Mouse (Mus musculus): ENCODE results near the gene Fgf18. TPM values are rescaled to one million over a fixed set of nuclear protein-coding genes. Genes with fewer than 3 reads are reported as not detected.
A peak's percentile ranks its signal among the peaks of the same experiment; 100 is the strongest.

Gene Fgf18
- 6.6 and 7.1 TPM in 2 replicates for polyA plus RNA-seq (2012; rRNA removed)

DNA sequence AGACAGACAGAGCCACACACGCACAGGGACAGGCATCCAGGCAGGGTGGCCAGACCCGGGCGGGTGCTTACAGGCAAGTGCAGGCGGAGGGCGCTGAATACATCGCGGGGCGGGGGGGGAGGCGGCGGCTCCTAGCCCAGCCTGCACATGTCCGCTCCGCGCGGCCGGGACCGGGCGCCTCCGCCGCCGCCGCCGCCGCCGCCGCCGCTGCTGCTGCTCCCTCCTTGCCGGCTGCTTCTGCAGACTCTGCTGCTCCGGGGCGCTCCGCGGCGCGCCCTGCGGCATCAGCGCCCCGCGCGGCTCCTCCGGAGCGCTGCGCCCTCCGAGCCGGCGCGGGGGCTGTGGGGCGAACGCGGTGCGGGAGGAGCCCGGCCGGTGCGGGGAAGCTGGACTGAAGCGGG, at the start of gene Fgf18:
Gene Fgf18 (minus strand): TSS at position 230 of the 401 bp plus-strand sequence.
- DNase-seq: no peak
- peak within 1 kb of the TSS; percentile 52 for H3K4me3 ChIP-seq (replicated peaks; ENCODE audit: extremely low read depth, low read depth, low read length)
- WGBS: 1% methylated on average over 52 of the region's 53 CpGs
- H3K4me1 ChIP-seq (ENCODE audit: control insufficient read depth, insufficient read depth, low read length): peaks cover 4% of the 10 kb centered on the region
- TF ChIP-seq CTCF (IDR thresholded peaks at IDR 0.05; ENCODE audit: insufficient read depth, low read length) (no peak), POLR2A (IDR thresholded peaks at IDR 0.05; ENCODE audit: borderline replicate concordance, extremely low read depth, low read depth, low read length) (no peak)

DNA sequence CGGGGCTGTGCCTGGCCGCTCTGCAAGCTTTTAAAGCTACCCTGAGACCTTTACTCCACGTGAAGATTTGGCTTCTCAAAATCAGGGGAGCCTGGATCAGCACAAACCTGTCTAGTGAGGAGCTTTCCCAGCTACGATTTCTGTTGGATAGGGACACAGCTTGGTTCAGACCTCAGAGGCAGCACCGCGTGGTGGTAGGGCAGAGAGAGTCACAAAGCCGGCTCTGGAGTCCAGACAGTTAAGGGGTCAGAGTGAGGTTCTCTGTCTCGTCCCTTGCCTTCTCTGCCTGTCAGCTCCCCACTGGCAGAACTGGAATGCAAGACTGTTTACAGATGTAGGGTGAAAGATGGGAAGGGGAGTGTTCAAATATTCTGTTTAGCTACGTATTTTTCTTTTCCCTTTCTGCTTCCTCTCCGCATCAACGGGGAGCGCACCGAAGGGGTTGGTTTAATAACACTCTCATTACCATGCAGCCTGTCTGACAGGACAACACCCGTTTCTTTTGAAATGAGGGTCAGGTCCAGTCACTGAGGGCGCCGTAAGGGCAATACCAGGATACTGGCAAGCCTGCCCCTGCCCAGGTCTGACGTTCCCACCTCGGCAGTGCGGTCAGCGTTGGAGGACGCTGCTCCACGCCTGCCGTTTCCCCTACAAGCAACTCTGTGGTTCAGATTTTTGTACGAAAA, 49.4 kb upstream of the Fgf18 start:
- no peak overlapping the region for H3K4me3 ChIP-seq (replicated peaks; ENCODE audit: extremely low read depth, low read depth, low read length)
- H3K4me1 ChIP-seq (ENCODE audit: control insufficient read depth, insufficient read depth, low read length): no peaks in the 10 kb centered on the region
- no peak for TF ChIP-seq POLR2A (IDR thresholded peaks at IDR 0.05; ENCODE audit: borderline replicate concordance, extremely low read depth, low read depth, low read length)
- no peak for TF ChIP-seq CTCF (IDR thresholded peaks at IDR 0.05; ENCODE audit: insufficient read depth, low read length)
- 19% methylated on average over 24 of the region's 24 CpGs for WGBS
- DNase-seq: no peak

DNA sequence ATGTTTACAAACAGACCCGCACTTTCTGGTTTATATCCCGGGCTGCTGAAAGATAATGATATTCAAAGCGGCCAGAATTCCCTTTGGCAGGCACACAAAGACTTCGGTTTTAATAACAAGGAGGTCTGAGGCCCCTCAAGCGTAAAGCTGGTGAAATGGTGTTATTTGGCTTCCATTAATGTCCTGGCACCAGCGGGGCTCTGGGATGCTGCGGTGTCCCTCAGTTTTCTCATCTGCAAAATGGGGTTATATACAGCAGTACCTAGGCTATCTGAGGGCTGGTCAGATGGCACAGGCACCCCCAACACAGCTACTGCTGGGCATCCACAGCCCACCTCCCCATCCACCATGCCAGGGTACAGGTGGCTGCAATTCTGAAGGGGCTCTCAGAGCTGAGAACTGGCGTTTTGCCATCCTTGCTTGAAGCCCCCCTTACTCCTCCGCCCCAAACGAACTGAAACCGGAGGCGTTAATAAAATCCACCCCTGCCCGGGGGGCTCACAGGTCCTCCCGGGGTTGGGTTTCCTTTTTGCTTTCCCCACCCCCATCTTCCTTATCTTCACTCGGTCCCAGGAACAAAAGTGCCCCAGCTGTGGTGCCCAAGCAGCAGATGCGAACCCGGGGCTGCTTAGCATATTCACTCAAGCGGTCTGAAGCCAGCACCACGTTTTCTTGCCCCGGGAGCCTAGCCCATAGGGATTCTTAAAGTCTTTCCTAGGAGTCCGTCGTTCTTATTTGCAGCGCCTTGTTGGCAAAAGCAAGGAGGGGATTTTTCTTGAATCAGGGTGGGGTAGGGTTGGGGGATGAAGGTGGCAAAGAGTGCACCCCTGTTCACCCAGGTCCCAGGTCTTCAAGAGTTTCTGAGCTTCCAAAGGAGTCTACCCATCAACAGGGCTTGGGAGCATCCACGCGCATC, 48.6 kb upstream of the Fgf18 start:
- no peak for DNase-seq
- no peaks in the 10 kb centered on the region for H3K4me1 ChIP-seq (ENCODE audit: control insufficient read depth, insufficient read depth, low read length)
- WGBS: 13% methylated on average over 25 of the region's 25 CpGs
- H3K4me3 ChIP-seq (replicated peaks; ENCODE audit: extremely low read depth, low read depth, low read length): no peak overlapping the region
- no peak for TF ChIP-seq POLR2A (IDR thresholded peaks at IDR 0.05; ENCODE audit: borderline replicate concordance, extremely low read depth, low read depth, low read length)
- TF ChIP-seq CTCF (IDR thresholded peaks at IDR 0.05; ENCODE audit: insufficient read depth, low read length): no peak

DNA sequence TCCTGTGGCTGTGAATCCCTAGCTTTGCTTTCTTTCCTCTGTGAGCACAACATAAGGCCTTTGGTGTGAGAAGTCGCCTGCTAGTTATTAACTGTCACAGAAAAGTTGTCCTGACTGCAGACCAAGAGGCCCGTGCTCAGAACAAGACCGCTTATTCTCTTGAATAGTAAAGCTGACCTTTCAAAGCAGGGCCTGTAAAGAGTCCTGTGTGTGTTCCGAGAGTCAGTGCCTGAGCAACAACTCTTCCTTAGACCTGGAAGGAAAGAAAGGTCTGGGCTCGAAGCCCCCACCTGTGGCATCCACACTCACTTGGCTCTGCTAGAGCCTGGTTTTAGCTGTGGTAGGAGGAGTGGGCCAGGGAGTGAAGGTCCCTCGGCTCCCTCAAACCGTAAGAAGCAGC, 47.9 kb upstream of the Fgf18 start:
- TF ChIP-seq POLR2A (IDR thresholded peaks at IDR 0.05; ENCODE audit: borderline replicate concordance, extremely low read depth, low read depth, low read length): no peak
- TF ChIP-seq CTCF (IDR thresholded peaks at IDR 0.05; ENCODE audit: insufficient read depth, low read length): no peak
- Histone ChIP-seq H3K4me1 (ENCODE audit: control insufficient read depth, insufficient read depth, low read length) (no peaks in the 10 kb centered on the region), H3K4me3 (replicated peaks; ENCODE audit: extremely low read depth, low read depth, low read length) (no peak overlapping the region)
- no peak for DNase-seq
- 53% methylated on average over 7 of the region's 7 CpGs for WGBS

DNA sequence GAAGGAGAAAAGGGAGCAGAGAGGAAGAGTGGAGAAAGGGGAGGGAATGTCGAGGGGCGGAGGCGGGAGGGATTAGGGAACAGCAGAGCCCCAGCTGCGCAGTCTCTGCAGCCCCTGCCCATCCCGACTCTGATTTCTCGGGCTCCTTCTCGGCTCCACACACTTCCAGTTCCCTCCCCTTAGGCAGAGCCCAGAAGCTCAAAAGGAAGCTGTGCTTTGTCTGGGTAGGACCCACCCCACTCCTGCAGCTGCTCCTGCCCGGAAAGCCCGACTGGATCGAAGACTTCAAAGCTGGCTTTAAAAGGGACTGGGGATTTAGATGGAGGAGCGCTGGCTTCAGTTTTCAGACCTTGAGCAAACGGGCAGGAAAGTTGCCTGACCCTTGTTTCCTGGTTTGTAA, 46.5 kb upstream of the Fgf18 start:
- DNase-seq: no peak
- Histone ChIP-seq H3K4me3 (replicated peaks; ENCODE audit: extremely low read depth, low read depth, low read length) (no peak overlapping the region), H3K4me1 (ENCODE audit: control insufficient read depth, insufficient read depth, low read length) (no peaks in the 10 kb centered on the region)
- 12% methylated on average over 12 of the region's 12 CpGs for WGBS
- no peak for TF ChIP-seq POLR2A (IDR thresholded peaks at IDR 0.05; ENCODE audit: borderline replicate concordance, extremely low read depth, low read depth, low read length)
- TF ChIP-seq CTCF (IDR thresholded peaks at IDR 0.05; ENCODE audit: insufficient read depth, low read length): no peak

DNA sequence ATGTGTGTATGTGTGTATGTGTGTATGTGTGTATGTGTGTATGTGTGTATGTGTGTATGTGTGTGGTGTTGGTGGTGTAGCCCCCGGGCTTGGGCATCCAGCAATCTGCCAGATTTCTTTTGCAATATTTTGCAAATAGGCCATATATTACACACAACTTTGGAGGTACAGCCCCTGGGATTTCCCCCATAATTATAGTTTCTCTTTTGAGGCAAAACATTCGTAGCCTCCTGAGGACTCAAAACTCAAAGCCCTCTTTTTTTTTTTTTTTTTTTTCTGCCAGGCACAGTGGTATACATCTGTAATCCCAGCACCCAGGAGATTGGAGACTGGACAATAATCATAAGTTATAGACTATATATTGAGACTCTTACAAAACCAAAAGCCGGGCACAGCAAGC, 34.6 kb upstream of the Fgf18 start:
- no peak for DNase-seq
- WGBS: 89% methylated on average over 3 of the region's 3 CpGs
- H3K4me1 ChIP-seq (ENCODE audit: control insufficient read depth, insufficient read depth, low read length): no peaks in the 10 kb centered on the region
- TF ChIP-seq POLR2A (IDR thresholded peaks at IDR 0.05; ENCODE audit: borderline replicate concordance, extremely low read depth, low read depth, low read length) (no peak), CTCF (IDR thresholded peaks at IDR 0.05; ENCODE audit: insufficient read depth, low read length) (no peak)
- H3K4me3 ChIP-seq (replicated peaks; ENCODE audit: extremely low read depth, low read depth, low read length): no peak overlapping the region

DNA sequence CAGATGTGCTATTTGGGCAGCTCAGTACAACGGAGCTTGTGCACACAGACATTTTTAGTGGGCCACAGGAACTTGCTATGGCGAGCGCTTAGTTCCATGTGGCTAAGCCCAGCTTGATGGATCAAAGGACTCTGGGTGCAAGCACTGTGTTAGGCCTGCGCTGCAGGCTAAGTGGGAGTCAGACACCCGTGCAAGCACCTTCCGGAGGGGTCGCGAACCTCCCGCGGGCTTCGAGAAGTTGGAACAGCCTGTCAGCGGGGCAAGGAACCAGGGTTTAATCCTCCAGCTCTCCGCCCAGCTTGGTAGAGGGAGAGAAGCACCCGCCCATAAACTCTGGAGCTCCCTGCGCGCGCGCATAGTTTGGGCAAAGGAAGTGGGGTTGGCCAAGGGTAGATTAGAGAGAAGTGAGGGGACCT, 33.5 kb upstream of the Fgf18 start:
- no peak for DNase-seq
- Histone ChIP-seq H3K4me1 (ENCODE audit: control insufficient read depth, insufficient read depth, low read length) (no peaks in the 10 kb centered on the region), H3K4me3 (replicated peaks; ENCODE audit: extremely low read depth, low read depth, low read length) (no peak overlapping the region)
- 18% methylated on average over 18 of the region's 18 CpGs for WGBS
- TF ChIP-seq POLR2A (IDR thresholded peaks at IDR 0.05; ENCODE audit: borderline replicate concordance, extremely low read depth, low read depth, low read length) (no peak), CTCF (IDR thresholded peaks at IDR 0.05; ENCODE audit: insufficient read depth, low read length) (no peak)

DNA sequence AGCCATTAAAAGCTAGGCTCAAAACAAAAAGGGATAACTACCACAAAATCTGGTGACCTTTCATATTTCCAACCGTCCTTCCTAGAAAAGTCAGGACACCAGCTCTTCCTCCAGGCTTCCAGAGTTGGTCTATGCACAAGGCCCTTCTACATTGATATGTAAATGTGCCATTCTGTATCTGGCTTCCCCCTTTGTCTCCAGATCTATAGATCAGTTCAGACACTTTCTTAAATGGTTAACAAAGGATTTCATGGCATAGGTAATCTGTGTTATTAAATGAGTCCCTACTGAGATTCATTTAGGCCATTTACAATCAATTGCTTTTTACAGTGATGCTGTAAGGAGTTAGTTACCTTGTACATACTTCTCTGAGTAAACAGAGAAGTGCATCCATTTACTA, 32.6 kb upstream of the Fgf18 start:
- TF ChIP-seq POLR2A (IDR thresholded peaks at IDR 0.05; ENCODE audit: borderline replicate concordance, extremely low read depth, low read depth, low read length) (no peak), CTCF (IDR thresholded peaks at IDR 0.05; ENCODE audit: insufficient read depth, low read length) (no peak)
- Histone ChIP-seq H3K4me3 (replicated peaks; ENCODE audit: extremely low read depth, low read depth, low read length) (no peak overlapping the region), H3K4me1 (ENCODE audit: control insufficient read depth, insufficient read depth, low read length) (no peaks in the 10 kb centered on the region)
- no peak for DNase-seq
- 69% methylated on average over 1 of the region's 1 CpGs for WGBS

DNA sequence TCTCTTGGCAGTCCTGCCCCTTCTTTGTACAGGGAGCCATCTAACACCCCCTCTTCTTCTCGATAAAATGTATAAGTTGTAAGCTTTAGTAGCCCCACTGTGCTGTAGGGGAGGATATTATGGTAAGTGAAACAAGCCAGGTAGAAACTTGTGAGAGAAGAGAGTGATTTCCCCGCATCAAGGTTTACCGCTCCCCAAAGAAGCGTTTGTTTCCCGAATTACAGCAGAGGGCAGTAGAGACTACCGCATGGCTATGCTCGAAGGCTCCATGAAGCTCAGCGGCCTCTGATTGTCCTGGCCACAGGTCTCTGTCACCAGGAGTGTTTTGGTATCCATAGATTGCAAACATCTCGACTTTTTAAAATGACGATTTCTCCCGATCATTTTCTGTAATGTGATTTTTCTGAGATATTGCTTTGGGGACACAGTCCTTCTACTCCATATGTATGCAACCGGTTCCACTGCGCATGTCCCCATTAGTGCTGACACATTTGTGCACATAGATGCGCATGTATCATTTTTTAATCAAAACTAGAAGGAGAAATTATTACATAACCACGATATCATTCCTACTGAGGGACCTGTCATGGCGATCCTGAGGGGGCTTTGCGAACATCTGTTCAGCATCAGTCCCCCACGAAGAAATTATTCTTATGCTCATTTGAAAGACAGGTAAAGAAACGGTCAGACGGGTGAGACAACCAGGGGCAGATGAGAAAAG, 29.5 kb upstream of the Fgf18 start:
- Histone ChIP-seq H3K4me3 (replicated peaks; ENCODE audit: extremely low read depth, low read depth, low read length) (no peak overlapping the region), H3K4me1 (ENCODE audit: control insufficient read depth, insufficient read depth, low read length) (no peaks in the 10 kb centered on the region)
- 36% methylated on average over 20 of the region's 20 CpGs for WGBS
- no peak for TF ChIP-seq POLR2A (IDR thresholded peaks at IDR 0.05; ENCODE audit: borderline replicate concordance, extremely low read depth, low read depth, low read length)
- peak; percentile 81 for TF ChIP-seq CTCF (IDR thresholded peaks at IDR 0.05; ENCODE audit: insufficient read depth, low read length)
- DNase-seq: no peak
